14 mouse cellular contexts compared by ENCODE assay signal in the genomic region with DNA sequence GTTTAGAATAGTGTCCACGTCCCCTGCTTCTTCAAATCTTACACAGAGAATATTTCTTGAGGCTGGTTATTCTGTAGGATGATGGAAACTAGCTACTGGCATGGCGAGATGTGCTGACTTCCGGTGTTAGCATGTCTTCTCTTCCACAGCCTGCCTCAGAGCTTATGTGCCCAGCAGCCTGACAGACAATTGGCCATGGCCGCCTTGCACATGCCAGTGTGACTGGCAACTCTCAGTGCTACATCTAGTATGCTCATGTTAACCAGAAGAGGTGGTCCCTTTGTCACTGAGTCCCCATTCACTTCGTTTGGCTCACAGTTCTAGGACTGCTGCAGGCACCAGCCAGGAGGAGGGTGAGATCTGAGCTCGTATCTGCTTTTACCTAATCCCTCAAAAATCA.
"Had no signal": no experiment of that assay in that cellular context is flagged by ENCODE, and none has a peak within 500 bp of the region (broad histone marks: within the 10 kb centered on the region; RNA-seq: fewer than 3 reads in every experiment).

No protein-coding gene starts in this region.

- H3K27me3 ChIP-seq: kidney, embryonic 15.5 days; liver, embryonic 12.5 days had no signal

- DNase-seq: kidney, adult 2 months; kidney, postnatal 14 days; lung, embryonic 14.5 days; lung, postnatal 10 days; lung, postnatal 4 days; right cerebral cortex, postnatal 14 days; thymus, adult 2 months; thymus, postnatal 25 days had no signal

- H3K9me3 ChIP-seq: kidney, embryonic 15.5 days; limb, embryonic 15.5 days; liver, embryonic 12.5 days; midbrain, embryonic 12.5 days had no signal

- H3K4me1 ChIP-seq: liver, embryonic 12.5 days; megakaryocyte, embryonic 14.5 days had no signal

- H3K4me3 ChIP-seq: kidney, embryonic 15.5 days; left cerebral cortex, adult 2 months; limb, embryonic 15.5 days; liver, embryonic 12.5 days; megakaryocyte, embryonic 14.5 days; midbrain, embryonic 12.5 days had no signal

- H3K4me2 ChIP-seq: kidney, embryonic 15.5 days; limb, embryonic 15.5 days; liver, embryonic 12.5 days; lung, embryonic 14.5 days; midbrain, embryonic 12.5 days had no signal

- H3K9ac ChIP-seq: kidney, embryonic 15.5 days; limb, embryonic 15.5 days; liver, embryonic 12.5 days; lung, embryonic 14.5 days; midbrain, embryonic 12.5 days had no signal

- H3K36me3 ChIP-seq: kidney, embryonic 15.5 days; limb, embryonic 15.5 days; liver, embryonic 12.5 days; midbrain, embryonic 12.5 days had no signal

- H3K27ac ChIP-seq: kidney, embryonic 15.5 days; left cerebral cortex, adult 2 months; liver, embryonic 12.5 days; midbrain, embryonic 12.5 days had no signal

- ATAC-seq: liver, embryonic 12.5 days had no signal
